Mouse (Mus musculus): Measurements from ENCODE around the gene B3gnt7.

DNA sequence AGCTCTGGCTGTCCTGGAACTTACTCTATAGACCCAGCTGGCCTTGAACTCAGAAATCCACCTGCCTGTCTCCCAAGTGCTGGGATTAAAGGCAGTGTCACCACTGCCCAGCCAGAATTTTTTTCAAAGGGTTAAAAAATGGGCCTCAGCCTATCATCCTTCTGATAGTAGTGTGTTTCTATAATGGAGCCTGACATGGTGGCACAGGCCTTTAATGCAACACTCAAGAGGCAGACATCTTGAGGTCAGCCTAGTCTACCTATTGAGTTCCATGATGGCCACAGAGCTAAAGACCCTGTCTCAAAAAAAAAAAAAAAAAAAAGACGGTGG lies 45.0 kb downstream of the B3gnt7 start:
- TF ChIP-seq CTCF (IDR thresholded peaks at IDR 0.05; ENCODE audit: borderline replicate concordance, insufficient read depth, low read length) (no peak), POLR2A (IDR thresholded peaks at IDR 0.05; ENCODE audit: low read depth, low read length) (no peak)

All from embryonic fibroblast, embryonic 13.5 days (primary cell).